Mouse (Mus musculus) kidney, adult 2 months (tissue): ENCODE measurements around the gene 5430419D17Rik.

Source experiments
- CTCF ChIP-seq: fragments of 200-500 bp; conservative IDR thresholded peaks from 2 replicates; pipeline ENCODE4 v1.5.1; 2011; ENCODE audit warnings: low read depth, mild to moderate bottlenecking, control low read depth, low read length, moderate library complexity, mixed read lengths; ENCODE audit not compliant: insufficient read depth, insufficient read length
- POLR2A ChIP-seq: fragments of 200-500 bp; IDR thresholded peaks from one replicate; pipeline ENCODE4 v1.6.1; 2011; ENCODE audit warnings: low read depth, low read length, control low read depth

DNA sequence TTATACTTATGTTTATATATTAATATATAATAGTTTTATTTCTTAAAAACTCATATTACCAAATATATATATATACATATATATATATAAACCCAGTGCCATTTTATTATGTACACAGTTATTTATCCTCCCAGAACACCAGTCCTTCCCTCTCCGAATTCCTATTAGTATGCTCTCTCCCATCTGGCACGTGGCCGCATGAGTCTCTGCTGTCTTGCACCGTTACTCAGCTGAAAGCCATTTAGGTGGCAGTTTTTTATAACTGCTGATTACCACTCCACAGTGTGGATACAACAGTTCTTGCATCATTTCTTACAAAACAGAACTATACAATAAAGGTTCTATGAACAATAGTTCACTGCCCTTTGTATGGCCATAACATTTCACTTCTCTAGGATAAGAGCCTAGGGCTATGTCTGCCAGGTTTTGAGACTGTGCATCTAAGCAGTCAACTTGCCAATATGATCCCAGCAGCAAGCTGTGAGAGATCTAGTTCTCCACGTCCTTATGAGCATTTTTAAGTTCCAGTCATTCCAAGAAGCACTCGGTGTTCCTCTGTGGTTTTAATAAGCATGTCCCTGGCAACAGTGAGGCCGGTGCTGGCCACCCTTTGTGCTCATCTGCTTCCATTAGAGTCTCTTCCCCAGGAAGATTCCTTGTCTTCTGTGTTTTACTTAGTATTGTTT, 171.8 kb downstream of the 5430419D17Rik start:
- no peak for TF ChIP-seq CTCF
- no peak for TF ChIP-seq POLR2A
